Mouse (Mus musculus) stomach, postnatal 0 days (tissue): Measurements from ENCODE around the gene Acoxl. TPM values are rescaled to one million over a fixed set of nuclear protein-coding genes. Genes with fewer than 3 reads are reported as not detected.

Experiments
- ATAC-seq: fragments of 200-750 bp; cut with Nextera tagmentation; 2 replicates; pipeline ENCODE4 v1.8.0; 2017; ENCODE audit not compliant: low FRiP score, low TSS enrichment
- DNase-seq: peaks from one replicate; pipeline ENCODE4 v3.0.0-alpha.2; 2016; ENCODE audit warnings: low spot score
- H3K27ac ChIP-seq: fragments of 300-500 bp; sonication (generic); replicated peaks from 2 replicates; pipeline ENCODE4 v1.5.1; 2014; ENCODE audit warnings: mild to moderate bottlenecking, control low read depth
- H3K27me3 ChIP-seq: fragments of 300-500 bp; sonication (generic); 2 replicates; pipeline ENCODE4 v1.6.1; 2014; ENCODE audit warnings: low read length; ENCODE audit not compliant: control insufficient read depth, insufficient read depth
- H3K36me3 ChIP-seq: fragments of 300-500 bp; sonication (generic); 2 replicates; pipeline ENCODE4 v1.6.1; 2014; ENCODE audit warnings: low read length, mixed read lengths; ENCODE audit not compliant: control insufficient read depth, insufficient read depth
- H3K4me1 ChIP-seq: fragments of 300-500 bp; sonication (generic); replicated peaks from 2 replicates; pipeline ENCODE4 v1.6.1; 2014; ENCODE audit warnings: antibody characterized with exemption; ENCODE audit not compliant: control insufficient read depth, insufficient read depth
- H3K4me2 ChIP-seq: fragments of 300-500 bp; sonication (generic); replicated peaks from 2 replicates; pipeline ENCODE4 v1.6.1; 2014; ENCODE audit warnings: low read depth, mild to moderate bottlenecking, control low read depth, moderate library complexity
- H3K4me3 ChIP-seq: fragments of 300-500 bp; sonication (generic); 2 replicates; pipeline ENCODE4 v1.5.1; 2014; ENCODE audit warnings: low read depth, low read length, control low read depth
- H3K9ac ChIP-seq: fragments of 300-500 bp; sonication (generic); 2 replicates; pipeline ENCODE4 v1.6.1; 2014; ENCODE audit warnings: mild to moderate bottlenecking, low read length, control low read depth, mixed read lengths
- H3K9me3 ChIP-seq: fragments of 300-500 bp; sonication (generic); 2 replicates; pipeline ENCODE4 v1.6.1; 2016; ENCODE audit warnings: low read length; ENCODE audit not compliant: control insufficient read depth
- CTCF ChIP-seq: IDR thresholded peaks from 2 replicates; pipeline ENCODE4 v1.5.1; 2016; ENCODE audit warnings: antibody characterized with exemption, low read depth, mild to moderate bottlenecking, moderate library complexity
- EP300 ChIP-seq: optimal IDR thresholded peaks from 2 replicates; pipeline ENCODE3; 2016; ENCODE audit warnings: antibody characterized with exemption
- WGBS: fragments of 180-500 bp; shearing (Covaris S2); extraction: QIAGEN DNeasy Blood & Tissue Kit; methylation state at CpG from one replicate; pipeline ENCODE4 v1.1.7; 2014; 5-methylcytosine and 5-hydroxymethylcytosine counted together
- polyA plus RNA-seq: library from polyadenylated mRNA; unstranded; fragments of >200 nt; fragmentation: Nextera tagmentation; extraction: Ambion mirVana; gene quantifications from 2 replicates; pipeline ENCODE4 v1.2.1, GENCODE M21; 2015

Gene Acoxl
- polyA plus RNA-seq, 1 experiment from 2014 or later, result 0.17 TPM

- no peak for ATAC-seq
- Histone ChIP-seq H3K9ac (no peak overlapping the region), H3K27me3 (no peaks in the 10 kb centered on the region), H3K4me2 (no peak overlapping the region), H3K9me3 (no peaks in the 10 kb centered on the region), H3K4me3 (no peak overlapping the region), H3K27ac (0 out of 2 replicates have a peak overlapping the region, but pooled peaks have one; percentile 5), H3K4me1 (no peaks in the 10 kb centered on the region), H3K36me3 (no peaks in the 10 kb centered on the region)
- no peak for DNase-seq
- no peak for TF ChIP-seq CTCF
- TF ChIP-seq EP300, result no peak
These were observed 7.3 kb downstream of the Acoxl start for GRCm38 (mm10) chr2:127846008-127846407.

- Histone ChIP-seq H3K4me3 (no peak overlapping the region), H3K27ac (no peak overlapping the region), H3K27me3 (no peaks in the 10 kb centered on the region), H3K4me2 (no peak overlapping the region), H3K9me3 (no peaks in the 10 kb centered on the region), H3K36me3 (no peaks in the 10 kb centered on the region), H3K9ac (no peak overlapping the region), H3K4me1 (no peaks in the 10 kb centered on the region)
- ATAC-seq (no peak), DNase-seq (no peak)
- 26% methylated on average over 1 of the region's 1 CpGs for WGBS
- TF ChIP-seq CTCF (no peak), EP300 (no peak)
These were observed 7.9 kb downstream of the Acoxl start for GRCm38 (mm10) chr2:127846571-127846970.

- no peak overlapping the region for H3K27ac ChIP-seq
- DNase-seq (no peak), ATAC-seq (no peak; the same call in 1 of the 2 replicates)
- no peaks in the 10 kb centered on the region for H3K27me3 ChIP-seq
- H3K36me3 ChIP-seq, result no peaks in the 10 kb centered on the region
- TF ChIP-seq CTCF, result no peak
- TF ChIP-seq EP300, result no peak
- H3K4me2 ChIP-seq, result no peak overlapping the region
- no peaks in the 10 kb centered on the region for H3K4me1 ChIP-seq
- 61% methylated on average over 2 of the region's 2 CpGs for WGBS
- H3K9me3 ChIP-seq, result no peaks in the 10 kb centered on the region
- no peak overlapping the region for H3K4me3 ChIP-seq
- no peak overlapping the region for H3K9ac ChIP-seq
These were observed 11.7 kb downstream of the Acoxl start for GRCm38 (mm10) chr2:127850371-127850770.

GRCm38 (mm10) chr2:127854332-127854991 is 15.8 kb downstream of the Acoxl start:
- Histone ChIP-seq H3K27ac (peak overlapping the region; percentile 24; the same call in 1 of the 2 replicates), H3K4me2 (no peak overlapping the region)

GRCm38 (mm10) chr2:127864381-127864780 is 25.7 kb downstream of the Acoxl start:
- no peak overlapping the region for H3K4me3 ChIP-seq
- no peaks in the 10 kb centered on the region for H3K36me3 ChIP-seq
- H3K4me2 ChIP-seq, result no peak overlapping the region
- DNase-seq (no peak), ATAC-seq (no peak)
- H3K9me3 ChIP-seq, result no peaks in the 10 kb centered on the region
- H3K9ac ChIP-seq, result no peak overlapping the region
- H3K27me3 ChIP-seq, result no peaks in the 10 kb centered on the region
- 68% methylated on average over 4 of the region's 4 CpGs for WGBS
- no peaks in the 10 kb centered on the region for H3K4me1 ChIP-seq
- TF ChIP-seq CTCF (no peak), EP300 (no peak)
- H3K27ac ChIP-seq, result no peak overlapping the region

More at GRCm38 (mm10) chr2:127854332-127854991, 15.8 kb downstream of the Acoxl start:
- peak; percentile 74; the same call in 1 of the 2 replicates for ATAC-seq
- peak; percentile 33 for DNase-seq
- no peak for TF ChIP-seq EP300
- TF ChIP-seq CTCF, result no peak
- Histone ChIP-seq H3K4me1 (no peaks in the 10 kb centered on the region), H3K4me3 (no peak overlapping the region), H3K9ac (no peak overlapping the region), H3K9me3 (no peaks in the 10 kb centered on the region), H3K27me3 (no peaks in the 10 kb centered on the region), H3K36me3 (no peaks in the 10 kb centered on the region)
- WGBS, result 57% methylated on average over 2 of the region's 4 CpGs

- Histone ChIP-seq H3K9ac (no peak overlapping the region), H3K27me3 (no peaks in the 10 kb centered on the region)
These were observed 42.4 kb downstream of the Acoxl start for GRCm38 (mm10) chr2:127881063-127881462.

More at GRCm38 (mm10) chr2:127881063-127881462, 42.4 kb downstream of the Acoxl start:
- H3K9me3 ChIP-seq, result no peaks in the 10 kb centered on the region
- DNase-seq (no peak), ATAC-seq (no peak)
- H3K4me1 ChIP-seq, result no peaks in the 10 kb centered on the region
- no peak overlapping the region for H3K4me3 ChIP-seq
- H3K27ac ChIP-seq, result no peak overlapping the region
- TF ChIP-seq EP300, result no peak
- no peak for TF ChIP-seq CTCF
- H3K4me2 ChIP-seq, result no peak overlapping the region
- WGBS, result 45% methylated on average over 5 of the region's 5 CpGs
- no peaks in the 10 kb centered on the region for H3K36me3 ChIP-seq
